Mouse (Mus musculus): ENCODE measurements at regions not wholly inside any gene's neighbourhood (a gene's known extent, or its start where the extent isn't known, plus 50 kb on each side); places are given as distances from the start of the nearest gene placed in this dataset.
"Not testable (repeated sequence)": the region's sequence is repeated elsewhere in the genome, so short reads cannot be mapped to it uniquely, and the experiment has no call there.

DNA sequence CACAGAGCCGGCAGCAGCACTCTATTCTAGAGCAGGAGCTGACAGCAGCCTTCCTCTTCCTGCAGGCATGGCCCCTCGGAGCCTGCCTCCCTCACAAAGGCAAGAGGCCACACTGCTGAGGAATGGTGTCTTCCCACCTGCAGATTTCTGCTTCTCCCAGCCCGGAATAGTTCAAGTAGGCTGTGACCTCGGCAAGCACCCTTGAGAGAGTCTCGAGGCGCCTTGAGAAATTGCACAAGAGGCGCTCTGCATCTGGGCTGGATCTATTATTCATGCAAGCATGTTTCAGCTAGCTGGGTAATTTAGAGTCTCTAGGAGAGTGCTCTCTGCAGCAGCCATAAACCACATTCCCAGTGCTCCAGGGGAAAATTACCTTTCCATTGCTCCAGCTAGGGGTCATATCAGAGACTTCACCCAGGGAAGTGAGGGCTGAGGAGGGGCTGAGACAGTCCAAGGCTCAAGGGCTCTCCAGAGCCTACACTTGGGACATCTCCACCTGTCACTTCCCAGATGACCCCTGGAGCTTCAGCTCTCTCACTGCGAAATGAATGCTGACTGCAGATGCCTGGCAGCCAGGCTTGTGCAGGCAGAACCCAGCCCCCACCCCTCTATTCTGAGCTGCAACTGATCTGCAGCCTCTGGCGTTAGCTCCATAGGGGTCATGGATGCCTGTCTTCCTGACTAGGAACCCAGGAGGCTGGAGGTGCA lies 247.9 kb upstream of the Myt1l start:
- DNase-seq (ENCODE audit: low spot score in 2 of 2) = peak; percentile 58 to 79

DNA sequence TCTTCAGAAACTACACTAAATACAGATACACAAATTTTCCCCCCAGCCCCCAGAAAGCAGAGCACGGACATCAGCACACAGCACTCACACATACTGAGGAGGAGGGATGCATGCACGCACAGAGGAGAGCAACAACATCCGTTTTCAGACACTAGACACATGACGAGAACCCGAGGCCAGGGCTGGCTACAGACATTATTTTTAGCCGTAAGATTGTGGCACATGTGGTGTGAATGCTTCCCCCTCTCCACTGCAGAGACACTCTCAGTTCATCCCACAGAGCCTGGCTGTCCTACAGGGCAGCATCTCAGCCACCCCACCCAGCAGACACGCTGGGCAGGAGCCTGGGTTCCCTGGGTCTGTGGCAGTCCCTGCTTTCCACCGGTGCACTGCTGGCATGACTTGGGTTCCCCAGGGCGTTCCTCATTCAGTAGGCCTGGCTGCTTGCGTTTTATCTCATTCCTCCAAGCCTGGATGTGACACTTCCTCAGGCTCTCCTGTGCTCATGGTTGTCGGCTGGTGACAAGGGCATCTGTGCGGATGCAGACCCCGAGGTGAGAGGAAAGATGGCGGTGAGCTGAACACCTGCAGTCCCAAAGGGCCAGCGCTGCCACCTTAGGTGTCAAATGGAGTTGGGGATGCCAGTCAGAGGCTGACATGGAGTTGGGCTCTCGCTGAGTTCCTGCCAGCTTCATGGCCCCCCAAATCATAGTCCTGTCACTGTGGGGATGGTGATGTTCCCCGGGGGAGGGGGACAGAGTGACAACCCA lies 247.1 kb upstream of the Myt1l start:
- DNase-seq (ENCODE audit: low spot score in 2 of 2) = peak in 1 of 2 experiments; percentile 68

GRCm38 (mm10) chr12:29288801-29289200 lies 239.4 kb upstream of the Myt1l start:
- peak in 1 of 2 experiments; percentile 14 for DNase-seq (ENCODE audit: low spot score in 2 of 2)

DNA sequence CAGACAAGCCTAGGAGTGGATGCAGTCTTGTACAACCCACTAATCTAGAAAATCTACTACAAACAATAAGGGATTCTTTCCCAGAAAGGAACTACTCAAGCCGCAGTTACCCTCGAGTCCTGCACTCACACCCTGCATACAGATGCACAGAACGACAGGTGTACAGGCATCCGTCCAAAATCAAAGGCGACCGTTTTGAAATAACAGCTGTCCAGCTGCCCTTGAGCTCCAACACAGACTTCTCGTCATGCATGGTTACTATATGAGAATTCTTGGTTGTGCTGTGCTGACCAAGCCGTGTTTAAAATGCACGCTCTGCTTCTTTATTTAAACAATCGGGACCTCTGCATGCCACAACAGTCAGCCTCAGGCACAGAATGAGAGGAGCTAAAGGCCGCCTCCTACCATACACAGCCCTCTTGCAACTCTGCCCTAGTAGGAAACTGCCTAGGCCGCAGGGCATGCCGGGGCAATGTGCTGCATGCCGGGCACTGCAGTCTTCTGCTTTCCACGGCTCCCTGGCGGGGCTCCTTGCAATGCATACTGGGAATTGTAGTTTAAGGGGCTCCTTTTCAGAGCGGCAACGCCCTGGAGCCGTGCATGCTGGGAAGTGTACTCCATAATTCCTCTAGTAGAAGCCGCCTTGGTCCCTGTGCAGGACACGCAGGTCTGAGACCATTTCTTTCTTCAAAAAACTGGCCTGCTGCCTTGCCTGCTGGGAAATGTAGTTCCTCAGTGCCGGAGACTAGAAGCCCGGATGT lies 237.4 kb upstream of the Myt1l start:
- DNase-seq (ENCODE audit: low spot score in 2 of 2) = peak; percentile 99

- DNase-seq (ENCODE audit: low spot score in 2 of 2) = peak in 1 of 2 experiments; percentile 13
Measured at GRCm38 (mm10) chr12:29297984-29298383, 230.2 kb upstream of the Myt1l start.

DNA sequence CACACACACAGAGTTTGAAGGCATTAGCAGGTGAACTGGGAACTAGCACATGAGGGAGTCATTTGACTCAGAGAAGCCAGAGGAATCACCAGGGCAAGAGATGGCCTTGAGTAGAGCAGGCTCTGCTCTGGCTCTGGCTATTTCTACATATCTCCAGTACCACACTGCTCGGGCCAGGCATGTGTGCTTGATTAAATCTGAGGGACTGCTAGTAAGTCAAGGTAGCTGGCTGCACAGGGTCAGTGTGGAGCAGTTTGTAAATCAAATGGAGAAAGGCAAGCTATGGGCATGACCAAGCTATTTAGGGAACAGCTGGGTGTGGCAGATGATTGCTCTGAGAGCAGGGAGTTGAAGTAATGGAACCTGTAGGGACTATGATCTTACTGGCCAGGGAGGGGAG lies 212.5 kb upstream of the Myt1l start:
- no peak for DNase-seq (ENCODE audit: low spot score in 2 of 2)

GRCm38 (mm10) chr12:29321468-29321867 lies 206.7 kb upstream of the Myt1l start:
- DNase-seq (ENCODE audit: low spot score in 2 of 2) = no peak

GRCm38 (mm10) chr12:29323534-29323933 lies 204.7 kb upstream of the Myt1l start:
- DNase-seq (ENCODE audit: low spot score in 2 of 2) = no peak

GRCm38 (mm10) chr12:29335839-29336469 lies 192.2 kb upstream of the Myt1l start:
- no peak for DNase-seq (ENCODE audit: low spot score in 2 of 2)

DNA sequence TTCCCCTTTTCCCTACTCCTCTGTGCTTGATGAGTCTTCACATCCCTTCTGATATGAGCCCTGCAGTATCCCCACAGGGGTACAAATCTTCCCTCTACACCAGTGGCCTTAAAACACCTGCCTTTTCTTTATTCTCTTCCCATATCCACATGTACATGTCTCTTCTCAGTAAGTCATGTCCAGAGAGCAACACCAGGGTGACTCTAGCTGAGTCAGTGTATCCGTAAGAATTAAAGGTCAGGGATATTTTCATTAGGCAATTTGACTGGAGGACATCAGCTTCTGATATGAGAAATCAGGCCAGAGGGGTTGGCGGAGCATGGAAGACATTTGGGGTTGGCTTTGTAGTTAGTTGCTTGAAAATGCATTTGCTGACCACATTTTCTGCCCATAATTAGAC lies 190.8 kb upstream of the Myt1l start:
- DNase-seq (ENCODE audit: low spot score in 2 of 2) = no peak

DNA sequence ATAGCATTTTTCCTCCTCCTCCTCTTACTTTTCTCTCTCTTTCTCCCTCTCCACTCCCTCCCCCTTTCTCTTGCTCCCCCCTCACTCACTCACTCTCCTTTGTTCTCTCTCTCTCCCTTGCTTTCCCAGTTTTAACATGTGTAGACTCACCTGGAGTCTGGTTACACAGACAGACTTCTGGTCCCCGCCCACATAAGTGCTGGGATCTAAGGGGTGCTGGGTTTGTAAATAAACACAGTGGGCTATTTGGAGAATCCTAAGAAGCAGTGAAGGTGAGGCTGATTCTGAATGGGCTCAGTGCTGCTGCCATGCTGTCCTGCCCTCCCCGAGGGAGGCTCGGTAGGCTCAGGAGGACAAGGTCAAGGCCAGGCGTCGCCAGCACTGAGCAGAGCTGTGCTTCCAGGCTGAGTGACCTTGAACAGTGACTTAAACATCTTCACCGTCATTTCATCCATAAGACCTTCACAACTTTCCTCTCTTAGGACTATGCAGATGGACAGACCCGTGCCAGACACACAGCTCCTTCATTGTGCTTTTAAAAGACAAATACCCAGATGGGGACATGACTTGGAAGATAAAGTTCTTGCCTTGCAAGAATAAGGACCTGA lies 186.7 kb upstream of the Myt1l start:
- DNase-seq (ENCODE audit: low spot score in 2 of 2) = no peak

DNA sequence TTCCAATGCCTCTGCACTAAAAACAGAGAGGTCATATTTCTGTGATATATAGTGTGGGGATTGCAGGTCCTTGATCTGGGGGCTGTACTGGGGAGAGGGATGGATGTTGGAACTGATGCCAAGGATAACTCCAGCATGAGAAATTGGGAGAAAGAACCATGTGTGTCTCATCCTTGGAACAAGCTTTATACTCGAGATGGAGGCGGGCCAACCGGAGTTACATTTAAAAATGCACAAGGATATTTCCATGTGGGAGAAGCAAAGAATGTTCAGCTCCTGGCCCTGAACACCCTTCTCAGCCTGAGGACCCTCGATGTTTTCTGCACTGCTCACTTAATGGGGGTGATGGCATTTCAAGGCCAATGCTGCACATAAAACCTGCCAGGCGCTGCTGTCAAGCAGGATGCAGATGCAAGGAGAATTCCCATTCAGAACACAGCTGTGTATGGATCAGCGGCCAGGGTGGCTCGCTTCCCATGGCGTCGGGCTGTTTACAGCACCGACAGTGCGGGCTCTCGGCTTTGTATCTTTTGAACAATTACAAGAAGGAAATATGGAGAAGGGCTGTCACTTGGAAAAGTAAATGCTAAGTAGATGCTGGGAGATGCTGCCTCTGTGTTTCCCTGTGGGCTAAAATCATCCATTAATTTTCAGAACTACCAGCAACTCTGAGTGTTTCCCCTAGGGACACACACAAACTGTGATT lies 184.9 kb upstream of the Myt1l start:
- no peak for DNase-seq (ENCODE audit: low spot score in 2 of 2)

DNA sequence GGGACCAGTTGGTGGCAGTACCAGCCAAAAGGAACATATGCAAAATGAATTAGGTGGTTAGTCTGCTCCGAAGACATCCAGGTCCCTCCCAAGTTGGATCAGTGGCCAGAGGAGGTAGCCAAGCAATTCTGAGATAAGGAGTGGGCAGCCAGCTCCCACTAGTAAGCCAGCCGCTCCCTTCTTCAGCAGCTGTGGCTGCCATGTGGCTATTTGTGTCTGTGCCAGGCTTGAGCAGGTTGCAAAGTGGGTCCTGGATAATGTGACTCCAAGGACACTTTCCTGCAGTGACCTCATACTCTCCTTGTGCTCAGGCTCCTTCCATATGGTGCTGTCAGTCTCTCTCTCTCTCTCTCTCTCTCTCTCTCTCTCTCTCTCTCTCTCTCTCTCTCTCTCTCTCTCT lies 179.5 kb upstream of the Myt1l start:
- DNase-seq (ENCODE audit: low spot score in 2 of 2) = peak in 1 of 2 experiments; percentile 54

DNA sequence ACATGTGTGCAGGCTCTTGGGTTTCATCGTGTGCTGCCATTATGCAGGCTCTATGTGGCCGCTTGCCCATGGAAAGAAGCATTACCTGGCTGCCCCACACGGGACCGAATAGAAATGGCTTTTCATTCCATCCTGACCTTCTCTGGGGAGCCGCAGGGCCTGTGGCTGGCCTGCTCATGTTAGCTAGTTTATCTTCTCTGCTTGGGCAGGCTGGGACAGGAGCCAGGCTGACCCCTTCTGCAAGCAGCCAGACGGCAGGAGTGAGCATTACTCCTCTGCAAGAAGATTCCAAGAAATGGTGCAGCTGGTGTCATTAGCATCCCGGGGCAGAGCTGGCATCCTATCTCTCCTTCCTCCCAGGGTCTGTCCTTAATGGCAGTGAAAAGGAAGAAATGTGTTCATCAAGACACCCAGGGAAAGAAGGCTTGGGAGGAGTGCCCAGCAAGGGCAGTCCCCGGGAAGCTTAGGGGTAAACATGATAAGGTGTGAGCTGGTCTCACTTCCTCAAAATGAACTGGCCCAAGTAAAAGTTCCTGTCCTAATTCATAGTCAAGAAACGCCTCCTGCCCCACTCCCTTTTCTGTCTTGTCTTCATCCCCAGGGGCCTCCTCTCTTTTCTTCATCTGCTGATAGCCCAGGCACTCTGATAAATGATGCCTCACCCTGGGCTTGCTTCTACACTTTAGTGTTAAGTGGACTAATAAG lies 178.9 kb upstream of the Myt1l start:
- no peak for DNase-seq (ENCODE audit: low spot score in 2 of 2)

DNA sequence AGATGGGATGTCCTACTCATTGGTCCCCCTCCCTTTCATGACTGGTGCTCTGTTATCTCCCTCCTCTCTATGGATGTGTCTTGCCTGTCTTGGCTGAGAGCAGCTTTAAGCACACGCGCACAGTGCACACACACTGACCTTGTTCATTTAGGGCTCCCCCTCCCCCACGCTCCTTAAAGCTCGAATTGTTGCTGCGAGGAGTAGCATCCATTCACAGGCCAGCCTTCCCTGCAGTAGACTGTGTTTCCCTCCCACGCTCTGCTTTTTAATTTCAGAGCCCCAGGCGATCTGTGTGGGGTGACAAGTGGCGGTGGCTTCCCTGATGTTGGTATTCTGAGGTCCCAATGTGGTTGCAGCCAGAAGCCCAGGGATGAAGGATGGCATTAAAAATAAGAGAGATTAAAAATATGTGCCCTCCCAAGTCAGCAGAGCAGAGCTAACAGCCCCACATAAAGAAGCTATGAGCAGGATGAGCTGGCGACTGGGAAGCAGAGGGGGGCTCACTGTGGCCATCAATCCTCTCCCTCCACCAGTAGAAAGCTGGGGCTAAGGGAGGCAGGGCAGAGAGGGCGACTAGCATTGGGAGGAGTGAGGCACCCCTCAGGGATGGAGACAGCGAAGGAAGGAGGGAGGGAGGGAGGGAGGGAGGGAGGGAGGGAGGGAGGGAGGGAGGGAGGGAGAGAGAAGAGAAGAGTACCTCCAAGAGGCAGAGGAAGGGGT lies 174.2 kb upstream of the Myt1l start:
- DNase-seq (ENCODE audit: low spot score in 2 of 2) = peak in 1 of 2 experiments; percentile 55

DNA sequence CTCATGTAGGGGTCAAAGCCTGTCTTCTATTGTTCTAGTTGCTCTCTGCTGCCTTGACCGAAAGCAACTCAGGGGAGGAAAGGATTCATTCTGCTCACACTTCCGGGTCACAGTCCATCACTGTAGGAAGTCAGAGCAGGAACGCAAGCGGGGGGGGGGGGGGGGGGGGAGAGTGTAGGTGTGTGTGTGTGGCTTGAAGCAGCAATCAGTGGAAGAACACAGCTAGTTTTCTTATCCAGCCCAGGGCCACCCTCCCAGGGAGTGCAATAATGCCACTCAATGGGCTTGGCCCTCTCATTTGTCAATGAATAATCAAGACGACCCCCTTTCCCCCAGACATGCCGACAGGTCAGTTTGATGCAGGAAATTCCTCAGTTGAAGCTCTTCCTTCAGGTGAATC lies 173.4 kb upstream of the Myt1l start:
- no peak for DNase-seq (ENCODE audit: low spot score in 2 of 2)

DNA sequence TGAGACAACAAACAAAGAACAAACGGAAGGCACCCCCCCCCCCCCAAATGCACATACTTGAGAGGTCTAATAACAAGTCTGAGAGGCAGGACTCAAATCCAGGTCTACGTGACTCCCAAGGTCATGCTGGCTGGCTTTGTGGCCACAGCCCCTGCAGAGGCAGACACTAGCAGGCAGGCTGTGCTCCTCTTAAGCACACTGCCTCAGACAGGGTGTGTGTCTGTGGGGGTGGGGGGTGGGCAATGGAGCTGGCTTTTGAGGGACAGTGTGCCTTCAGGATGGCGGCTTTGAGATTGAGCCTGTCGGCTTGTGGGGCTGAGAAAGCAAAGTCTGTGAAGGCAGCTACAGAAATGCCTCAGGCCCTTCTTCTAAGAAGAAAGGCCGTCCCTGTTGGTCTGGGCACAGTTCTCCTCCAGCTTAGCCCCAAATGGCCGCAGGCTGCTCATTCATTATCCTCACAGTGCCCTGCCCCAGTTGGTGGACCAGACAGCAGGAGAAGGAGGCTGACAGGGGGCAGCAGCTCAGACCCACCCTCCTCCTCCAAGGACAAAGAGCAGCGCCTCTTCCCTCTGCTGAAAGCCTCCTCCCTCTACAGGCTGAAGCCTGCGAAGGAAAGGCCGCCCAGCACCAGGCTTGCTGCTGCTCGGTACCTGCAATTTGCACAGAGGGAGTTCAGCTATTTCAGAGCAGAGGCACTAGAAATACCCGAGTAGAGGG lies 171.3 kb upstream of the Myt1l start:
- no peak for DNase-seq (ENCODE audit: low spot score in 2 of 2)

DNA sequence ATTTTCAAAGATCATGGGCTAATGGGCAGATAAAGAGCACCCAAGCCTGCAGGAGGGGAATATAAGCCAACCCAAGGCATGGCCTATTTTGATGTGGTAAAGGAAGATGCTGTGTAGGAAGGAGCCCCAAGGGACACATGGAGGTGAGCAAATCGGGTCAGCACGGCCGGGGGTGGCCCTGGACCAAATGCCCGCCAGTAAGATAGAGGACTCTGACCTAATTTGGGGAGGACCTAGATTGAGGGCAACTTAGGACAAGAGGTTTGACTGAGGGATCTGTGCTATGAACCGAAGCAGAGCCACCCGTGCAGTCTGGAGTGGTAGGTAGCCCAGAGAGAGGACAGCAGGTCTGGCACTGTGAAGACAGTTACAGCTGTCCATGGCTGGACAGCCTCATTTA lies 166.9 kb upstream of the Myt1l start:
- DNase-seq (ENCODE audit: low spot score in 2 of 2) = no peak

- not testable (repeated sequence) for DNase-seq (ENCODE audit: low spot score in 2 of 2)
Measured at GRCm38 (mm10) chr12:29367741-29368106, 160.5 kb upstream of the Myt1l start.

All from left cerebral cortex, adult 9 months (tissue).